ENCODE assay signal across 8 mouse cellular contexts in the genomic region with DNA sequence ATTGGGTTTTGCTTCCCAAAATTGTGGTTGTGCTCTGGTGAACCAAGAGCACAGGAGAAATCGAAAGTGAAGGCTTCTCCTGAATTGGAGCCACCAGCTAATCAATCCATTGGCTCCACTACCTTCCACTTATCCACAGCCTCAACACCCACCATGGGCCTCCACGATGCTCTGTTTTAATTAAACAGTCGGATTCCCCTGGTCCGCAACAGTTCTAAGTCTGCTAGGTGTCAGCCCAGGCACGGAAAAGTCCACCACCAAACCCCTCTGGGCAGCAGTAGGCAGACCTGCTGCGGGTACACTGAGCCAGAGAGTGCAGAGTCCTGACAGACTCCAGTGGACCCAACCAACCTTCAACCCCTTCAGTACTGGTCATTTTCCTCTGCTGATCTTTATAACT.
DNase-seq lines count a peak whose midpoint lies in the region; ATAC-seq and TF ChIP-seq lines count a peak whose summit lies in the region.

No protein-coding gene starts in this region.

- no peaks in the 10 kb centered on the region for H3K9me3 ChIP-seq in kidney, embryonic 14.5 days (ENCODE audit: control insufficient read depth, low read length)

- ATAC-seq in kidney, embryonic 14.5 days (ENCODE audit: low FRiP score, low TSS enrichment), result no peak
- 0 out of 2 replicates have a peak, but pooled peaks have one; percentile 36 for ATAC-seq in common myeloid progenitor, adult 5-6 weeks (replicated peaks; ENCODE audit: low read depth, poor library complexity, severe bottlenecking)
- no peak for ATAC-seq in activated CD4-positive, CD25-positive, alpha-beta regulatory T cell, adult 4 months

- TF ChIP-seq CTCF in liver, adult 2 months (IDR thresholded peaks at IDR 0.05; ENCODE audit: low read depth, low read length), result no peak

- H3K27me3 ChIP-seq in kidney, embryonic 14.5 days (ENCODE audit: control insufficient read depth, insufficient read depth, low read length), result no peaks in the 10 kb centered on the region
- no peaks in the 10 kb centered on the region for H3K27me3 ChIP-seq in liver, adult 2 months (ENCODE audit: control insufficient read depth, insufficient read depth, low read length)

- H3K4me2 ChIP-seq in kidney, embryonic 14.5 days (replicated peaks; ENCODE audit: low read depth, low read length), result no peak overlapping the region

- no peak overlapping the region for H3K9ac ChIP-seq in kidney, embryonic 14.5 days (ENCODE audit: low read depth, low read length)
- no peak overlapping the region for H3K9ac ChIP-seq in liver, adult 2 months (ENCODE audit: low read depth, low read length)

- no peaks in the 10 kb centered on the region for H3K79me2 ChIP-seq in liver, adult 2 months (ENCODE audit: control insufficient read depth, insufficient read depth, low read length)

- no peaks in the 10 kb centered on the region for H3K36me3 ChIP-seq in kidney, embryonic 14.5 days (ENCODE audit: control insufficient read depth, insufficient read depth, low read length)
- H3K36me3 ChIP-seq in liver, adult 2 months (ENCODE audit: control insufficient read depth, insufficient read depth, low read length), result no peaks in the 10 kb centered on the region; the same call in 1 of the 2 replicates

- WGBS in kidney, embryonic 14.5 days, result 85% methylated on average over 6 of the region's 6 CpGs
- 86% methylated on average over 6 of the region's 6 CpGs for WGBS in liver, adult 2 months

- DNase-seq in adrenal gland, postnatal 10 days, result peak; percentile 60
- no peak for DNase-seq in adrenal gland, adult 8-10 months
- DNase-seq in kidney, postnatal 14 days, result peak; percentile 44
- peak; percentile 80 for DNase-seq in ES-CJ7 (ENCODE audit: low read depth, low spot score)
- peak; percentile 69 for DNase-seq in liver, adult 2 months (ENCODE audit: extremely low read depth, low read depth, low spot score)

- no peak overlapping the region for H3K4me3 ChIP-seq in kidney, embryonic 14.5 days (ENCODE audit: low read length)
- no peak overlapping the region for H3K4me3 ChIP-seq in liver, adult 2 months (ENCODE audit: insufficient read depth, low read depth, low read length)

- no peak for TF ChIP-seq POLR2A in liver, adult 2 months (IDR thresholded peaks at IDR 0.05; ENCODE audit: extremely low read depth, insufficient read depth, low read length)

- H3K4me1 ChIP-seq in kidney, embryonic 14.5 days (ENCODE audit: control insufficient read depth, insufficient read depth, low read length), result no peaks in the 10 kb centered on the region
- no peaks in the 10 kb centered on the region for H3K4me1 ChIP-seq in liver, adult 2 months (ENCODE audit: control insufficient read depth, insufficient read depth, low read length)

- no peak overlapping the region for H3K27ac ChIP-seq in kidney, embryonic 14.5 days (ENCODE audit: low read depth, low read length)
- H3K27ac ChIP-seq in liver, adult 2 months (replicated peaks; ENCODE audit: insufficient read depth, low read depth, low read length), result no peak overlapping the region
